Mouse (Mus musculus) right cerebral cortex, postnatal 4 days (tissue): ENCODE measurements around the gene Mtg2.

Source experiments
- DNase-seq: peaks from one replicate; pipeline ENCODE4 v3.0.0-alpha.2; 2022

The Mtg2 gene

GRCm38 (mm10) chr2:180053001-180053400 is 17.4 kb upstream of the Mtg2 start:
- DNase-seq = no peak

DNA sequence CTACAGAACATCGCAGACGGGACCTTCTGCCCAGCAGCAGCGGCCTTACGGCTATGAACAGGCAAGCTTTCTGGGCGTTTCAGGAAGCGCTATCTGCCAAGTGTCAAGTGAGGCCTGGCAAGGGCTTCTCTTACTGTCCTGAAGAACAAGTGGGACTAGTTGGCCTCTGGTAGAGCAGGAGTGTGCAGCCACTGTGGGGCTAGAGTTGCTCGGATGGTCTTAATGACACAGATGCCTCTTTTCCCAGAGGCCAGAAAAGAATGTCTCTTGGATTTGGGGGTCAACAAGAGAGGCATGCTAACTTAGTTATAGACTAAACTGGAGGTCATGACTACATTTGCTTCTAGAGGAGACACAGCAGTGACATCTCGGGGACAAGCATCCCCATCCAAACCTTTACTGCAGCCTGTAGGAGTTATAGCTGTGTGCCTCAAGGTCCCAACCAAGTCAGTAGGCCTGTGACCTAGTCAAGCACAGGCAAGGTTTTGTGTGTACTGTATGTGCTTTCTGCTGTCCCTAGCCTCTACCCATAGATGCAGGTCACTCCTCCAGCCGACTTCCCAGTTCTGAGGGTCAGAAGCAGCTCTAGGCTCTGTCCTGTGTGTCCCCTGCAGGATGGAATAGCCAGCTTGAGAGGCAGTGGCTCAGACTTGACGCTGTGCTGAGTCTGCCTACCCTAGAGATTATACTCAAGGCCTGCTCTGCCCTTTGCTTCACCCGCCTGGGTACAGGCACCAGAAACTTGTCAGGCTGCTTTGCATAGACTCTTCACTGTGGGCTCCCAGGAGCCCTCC is 6.9 kb upstream of the Mtg2 start:
- no peak for DNase-seq

- no peak for DNase-seq
Measured at GRCm38 (mm10) chr2:180069770-180070480, 463 bp upstream of the Mtg2 start.

DNA sequence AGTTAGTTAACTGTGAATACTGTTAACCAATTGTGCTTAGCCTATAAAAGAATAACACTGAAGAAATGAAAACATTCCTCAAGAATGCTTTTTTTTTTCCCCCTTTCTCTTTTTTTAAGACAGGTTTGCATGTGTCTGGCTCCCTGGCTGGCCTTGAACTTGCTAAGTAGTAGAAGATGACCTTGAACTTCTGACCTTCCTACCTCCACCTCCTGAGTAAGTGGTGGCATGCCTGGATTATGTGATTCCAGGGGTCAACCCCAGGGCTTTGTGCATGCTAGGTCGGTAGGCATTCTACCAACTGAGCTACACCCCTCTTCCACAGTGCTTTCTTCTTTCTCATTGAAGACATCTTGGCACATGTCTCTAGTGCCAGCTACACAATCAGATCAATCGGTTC is 1.3 kb downstream of the Mtg2 start:
- DNase-seq = no peak

DNA sequence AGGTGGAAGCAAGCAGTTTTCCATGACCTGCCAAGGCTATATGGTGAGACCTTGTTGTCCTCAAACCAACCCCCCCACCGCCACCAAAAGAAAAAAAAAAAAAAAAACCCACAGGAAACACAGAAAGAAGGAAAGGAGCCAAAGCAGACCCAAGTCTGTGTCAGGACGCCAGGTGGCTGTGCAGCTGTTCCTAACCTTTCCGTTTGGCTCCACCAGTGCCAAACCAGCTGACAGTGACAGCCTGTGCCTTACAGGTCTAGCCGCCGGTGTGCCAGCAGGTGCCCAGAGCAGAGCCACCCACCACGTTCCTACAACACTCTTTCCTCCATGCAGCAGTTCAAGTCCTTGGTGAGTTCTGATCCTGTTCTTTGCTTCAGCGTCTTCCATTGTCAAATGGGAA is 2.5 kb downstream of the Mtg2 start:
- no peak for DNase-seq

GRCm38 (mm10) chr2:180077622-180078021 is 7.2 kb downstream of the Mtg2 start:
- no peak for DNase-seq

DNA sequence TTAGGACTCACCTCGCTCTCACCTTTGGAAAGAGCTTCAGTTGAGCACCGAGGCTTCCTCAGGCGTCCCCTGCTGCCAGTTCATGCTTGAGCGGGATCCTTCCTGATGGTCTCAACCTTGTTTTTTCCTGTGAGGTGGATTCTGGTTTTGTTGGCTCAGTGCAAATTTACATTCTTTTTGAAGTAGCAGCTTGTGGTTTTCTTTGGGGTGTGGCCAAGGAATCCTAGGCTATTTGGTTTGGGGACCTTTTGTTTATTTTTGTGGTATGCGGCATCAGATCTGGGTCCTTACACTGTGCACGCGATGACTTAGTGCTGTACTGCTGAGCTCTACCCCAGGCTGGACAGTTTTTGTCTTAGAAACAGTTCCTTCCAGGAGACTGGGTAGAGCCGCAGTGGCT is 10.3 kb downstream of the Mtg2 start:
- no peak for DNase-seq

GRCm38 (mm10) chr2:180083063-180083462 is 12.7 kb downstream of the Mtg2 start:
- DNase-seq = no peak

DNA sequence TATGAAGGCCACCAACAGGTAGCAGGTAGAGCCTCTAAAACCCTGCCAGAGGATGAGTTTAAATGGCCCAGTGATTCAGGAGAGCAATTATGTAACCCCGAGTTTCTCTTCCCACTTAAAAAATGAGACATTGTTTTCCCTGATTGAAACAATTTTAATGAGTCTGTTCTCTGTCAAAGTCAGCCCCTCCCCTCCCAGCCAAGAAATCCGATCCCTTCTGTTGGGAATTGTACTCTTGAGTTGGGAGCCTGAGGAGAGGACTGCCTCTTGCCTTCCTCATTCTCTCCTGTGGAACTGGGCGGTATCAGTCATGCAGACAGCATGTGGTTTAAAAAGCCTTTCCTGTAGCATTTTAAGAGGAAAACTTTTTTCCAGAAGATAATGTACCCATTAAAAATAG is 14.2 kb downstream of the Mtg2 start:
- DNase-seq = no peak

DNA sequence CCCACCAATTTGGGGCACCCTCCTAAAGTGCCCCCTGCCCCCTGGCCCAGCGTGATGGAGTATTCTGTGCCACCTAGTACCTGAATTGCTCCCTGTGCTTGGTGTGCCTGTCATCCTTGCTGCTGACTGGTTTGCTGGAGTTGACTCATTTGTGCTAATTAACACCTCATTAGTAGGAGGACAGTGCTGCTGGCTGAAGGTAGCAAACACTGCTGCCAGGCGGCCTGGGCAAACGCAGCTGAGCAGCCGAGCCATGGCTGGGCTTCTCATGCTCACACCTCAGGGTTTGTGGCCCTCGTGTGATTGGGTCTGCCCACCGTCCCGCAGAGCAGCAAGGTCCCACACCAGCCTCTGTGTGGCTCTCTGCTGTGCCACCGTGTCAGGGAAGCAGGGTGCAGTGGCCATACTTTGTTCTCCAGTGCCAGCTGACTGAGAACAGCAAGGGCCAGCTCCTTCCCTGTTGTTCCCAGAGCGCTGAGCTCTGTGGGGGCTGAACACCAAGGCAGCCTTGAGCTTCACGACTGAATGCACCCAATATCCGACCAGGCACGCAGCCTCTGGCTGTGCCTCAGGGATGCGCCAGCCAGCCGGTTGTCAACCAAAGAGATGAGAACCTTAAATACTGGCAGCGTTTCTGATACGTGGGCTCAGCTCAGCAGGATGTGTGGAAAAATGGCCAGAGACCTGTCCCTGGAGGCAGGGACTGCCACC is 15.7 kb downstream of the Mtg2 start:
- DNase-seq = no peak

DNA sequence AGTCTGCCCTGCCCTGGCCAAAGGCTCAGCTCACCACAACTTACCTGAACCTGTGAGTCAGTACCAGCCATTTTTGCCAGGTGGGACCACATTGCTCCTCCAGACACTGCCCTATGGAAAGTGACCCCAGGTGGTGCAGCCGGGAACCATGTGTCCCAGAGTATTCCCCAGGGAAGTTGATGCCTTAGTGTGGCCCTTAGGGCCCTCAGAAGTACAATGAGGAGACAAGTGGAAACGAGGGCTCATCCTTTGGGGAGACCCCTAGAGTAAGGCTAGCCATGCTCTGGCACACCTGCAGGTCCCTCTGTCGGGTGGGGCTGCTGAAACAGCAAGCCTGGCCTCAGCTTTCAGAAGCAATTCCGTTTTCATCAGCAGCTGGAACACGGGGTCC is 16.2 kb downstream of the Mtg2 start:
- no peak for DNase-seq

- DNase-seq = no peak
Measured at GRCm38 (mm10) chr2:180087472-180087871, 17.1 kb downstream of the Mtg2 start.

GRCm38 (mm10) chr2:180090285-180090684 is 19.9 kb downstream of the Mtg2 start:
- DNase-seq = no peak

- no peak for DNase-seq
Measured at GRCm38 (mm10) chr2:180095711-180096110, 25.3 kb downstream of the Mtg2 start.

DNA sequence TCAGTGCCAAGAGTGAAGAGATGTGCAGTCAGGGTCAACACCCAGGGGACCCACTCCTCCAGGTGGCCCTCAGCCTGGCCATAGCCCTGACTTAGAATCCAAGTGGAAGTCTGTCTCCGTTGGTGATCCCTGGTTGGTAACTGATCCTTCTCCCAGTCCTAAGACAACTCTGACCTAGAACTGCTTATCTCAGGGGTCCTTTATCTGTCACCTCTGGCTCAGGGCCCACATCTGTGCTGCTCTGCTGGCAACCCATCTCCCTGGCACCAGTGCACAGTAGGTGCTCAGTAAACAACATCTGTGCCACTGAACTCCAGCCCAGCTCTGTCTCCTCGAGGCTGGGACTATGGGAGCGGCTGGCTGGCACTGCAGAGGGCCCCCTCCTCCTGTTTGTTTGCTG is 27.2 kb downstream of the Mtg2 start:
- no peak for DNase-seq

DNA sequence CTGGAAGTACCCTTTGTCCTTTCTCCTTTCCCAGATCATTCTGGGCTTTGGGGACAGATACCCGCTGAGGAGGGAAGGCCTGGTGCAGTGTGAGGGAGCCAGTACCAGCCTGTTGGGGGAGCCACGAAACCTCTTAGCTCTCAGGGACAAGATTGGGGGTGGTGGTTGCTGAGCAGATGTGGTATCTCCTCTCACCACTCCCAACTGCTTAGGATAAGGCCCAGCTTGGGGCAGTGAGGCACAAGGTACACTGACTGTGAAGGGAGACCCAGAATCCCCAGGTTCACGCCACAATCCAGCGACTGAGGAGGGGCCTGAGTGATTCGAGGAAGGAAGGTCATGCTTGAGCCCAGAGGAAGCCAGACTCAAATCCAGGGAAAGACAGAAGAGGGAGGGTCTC is 27.8 kb downstream of the Mtg2 start:
- no peak for DNase-seq

DNA sequence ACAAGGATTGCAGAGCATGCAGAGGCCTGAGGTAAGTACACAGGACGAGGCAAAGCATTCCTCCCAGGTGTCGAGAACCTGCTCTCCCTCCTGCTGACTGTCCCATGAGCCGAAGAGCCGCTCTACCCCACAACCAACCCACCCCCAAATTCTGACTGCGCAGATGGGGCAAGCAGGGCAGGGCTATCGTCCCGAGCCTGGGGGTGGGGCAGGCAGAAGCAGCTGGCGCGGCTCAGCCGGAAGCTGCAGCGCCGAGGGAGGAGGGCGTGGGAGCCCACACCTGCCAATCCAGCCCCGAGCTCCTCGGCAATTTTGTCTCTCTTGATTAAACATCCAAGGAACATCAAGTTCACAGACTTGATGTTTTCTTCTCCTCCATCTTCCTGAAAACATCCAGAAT is 29.1 kb downstream of the Mtg2 start:
- no peak for DNase-seq

GRCm38 (mm10) chr2:180103151-180103977 is 33.0 kb downstream of the Mtg2 start:
- no peak for DNase-seq

- peak; percentile 72 for DNase-seq
Measured at GRCm38 (mm10) chr2:180103978-180104658, 33.7 kb downstream of the Mtg2 start, which contains the start of gene Hrh3. Gene Hrh3, minus strand, starts transcription at chr2:180104488.

DNA sequence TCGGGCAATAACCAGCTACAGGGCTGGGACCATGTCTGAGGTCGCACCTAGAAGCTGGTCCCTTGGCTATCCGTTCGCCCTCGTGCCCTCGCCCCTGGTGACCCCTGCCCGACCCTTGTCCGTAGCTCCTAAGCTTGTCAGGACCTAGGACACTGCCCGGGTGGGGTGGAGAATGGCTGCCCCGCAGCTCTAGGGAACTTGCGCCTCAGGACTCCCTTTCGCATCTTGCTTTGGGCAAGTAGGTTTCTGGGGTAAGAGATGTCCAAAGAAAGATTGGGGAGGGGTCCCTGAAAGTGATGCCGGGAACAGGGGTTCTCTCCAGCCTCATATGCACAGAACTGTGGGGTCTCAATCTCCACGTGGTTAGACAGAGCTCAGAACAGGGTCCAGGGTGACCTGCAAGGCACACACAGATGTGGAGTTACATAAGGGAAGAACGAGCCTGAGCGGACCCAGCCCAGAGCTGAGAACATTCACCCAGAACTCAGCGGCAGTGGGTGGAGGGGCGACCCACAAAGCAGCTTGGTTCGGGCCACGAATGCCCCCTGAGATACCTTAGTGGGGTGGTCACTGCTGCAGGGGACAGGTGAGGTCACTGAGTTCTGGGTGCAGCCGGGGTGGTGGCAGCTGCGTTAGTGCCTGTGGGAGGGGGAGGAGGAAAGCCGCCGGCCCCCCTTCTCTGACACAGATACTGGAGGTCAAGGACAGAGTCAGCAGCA is 34.4 kb downstream of the Mtg2 start:
- DNase-seq = no peak

GRCm38 (mm10) chr2:180105441-180106190 is 35.2 kb downstream of the Mtg2 start:
- DNase-seq = peak; percentile 52
